Mouse (Mus musculus) limb, embryonic 12.5 days (tissue): ENCODE measurements around the gene Olfr1314. TPM values are rescaled to one million over a fixed set of nuclear protein-coding genes. Genes with fewer than 3 reads are reported as not detected.

Source experiments
- ATAC-seq: fragments of 200-750 bp; cut with Nextera tagmentation; 2 replicates; pipeline ENCODE4 v1.8.0; 2017; ENCODE audit warnings: low read depth, moderate TSS enrichment; ENCODE audit not compliant: insufficient number of reproducible peaks, insufficient read depth, low FRiP score, low TSS enrichment
- H3K27ac ChIP-seq: fragments of 300-500 bp; sonication (generic); 2 replicates; pipeline ENCODE4 v1.5.1; 2016; ENCODE audit warnings: mild to moderate bottlenecking, moderate library complexity
- H3K27me3 ChIP-seq: fragments of 300-500 bp; sonication (generic); 2 replicates; pipeline ENCODE4 v1.6.1; 2016; ENCODE audit warnings: mild to moderate bottlenecking, moderate library complexity
- H3K36me3 ChIP-seq: fragments of 300-500 bp; sonication (generic); 2 replicates; pipeline ENCODE4 v1.6.1; 2016; ENCODE audit warnings: mild to moderate bottlenecking, moderate library complexity
- H3K4me1 ChIP-seq: fragments of 300-500 bp; sonication (generic); replicated peaks from 2 replicates; pipeline ENCODE4 v1.6.1; 2016
- H3K4me2 ChIP-seq: fragments of 300-500 bp; sonication (generic); 2 replicates; pipeline ENCODE4 v1.6.1; 2016; ENCODE audit warnings: mild to moderate bottlenecking, moderate library complexity
- H3K4me3 ChIP-seq: fragments of 300-500 bp; sonication (generic); replicated peaks from 2 replicates; pipeline ENCODE4 v1.5.1; 2016; ENCODE audit warnings: mild to moderate bottlenecking
- H3K9ac ChIP-seq: fragments of 300-500 bp; sonication (generic); replicated peaks from 2 replicates; pipeline ENCODE4 v1.6.1; 2016; ENCODE audit warnings: mild to moderate bottlenecking, moderate library complexity
- H3K9me3 ChIP-seq: fragments of 300-500 bp; sonication (generic); 2 replicates; pipeline ENCODE4 v1.6.1; 2016; ENCODE audit warnings: mild to moderate bottlenecking, moderate library complexity
- WGBS: fragments of 180-500 bp; shearing (Covaris S2); methylation state at CpG from one replicate; pipeline ENCODE4 v1.1.7; 2016; 5-methylcytosine and 5-hydroxymethylcytosine counted together
- polyA plus RNA-seq: library from polyadenylated mRNA; unstranded; fragments of >200 nt; fragmentation: Nextera tagmentation; extraction: Ambion mirVana; gene quantifications from 2 replicates; pipeline ENCODE4 v1.2.1, GENCODE M21; 2016

Gene Olfr1314
- polyA plus RNA-seq: not detected in 2 replicates

GRCm38 (mm10) chr2:112096681-112097080, at the start of gene Olfr1314:
Gene Olfr1314, minus strand, starts transcription at chr2:112096781.
- H3K4me1 ChIP-seq: no peaks in the 10 kb centered on the region
- ATAC-seq: no peak

GRCm38 (mm10) chr2:112140029-112140428, 43.4 kb upstream of the Olfr1314 start, which contains the start of gene Olfr1317:
Gene Olfr1317, plus strand, starts transcription at chr2:112140329.
- Histone ChIP-seq H3K4me1 (no peaks in the 10 kb centered on the region), H3K27me3 (no peaks in the 10 kb centered on the region), H3K36me3 (no peaks in the 10 kb centered on the region), H3K4me3 (no peak within 1 kb of the TSS), H3K4me2 (no peak within 1 kb of the TSS), H3K9ac (no peak within 1 kb of the TSS), H3K27ac (no peak within 1 kb of the TSS), H3K9me3 (no peaks in the 10 kb centered on the region)
- 77% methylated on average over 2 of the region's 2 CpGs for WGBS
- no peak for ATAC-seq

More at GRCm38 (mm10) chr2:112096681-112097080, at the start of gene Olfr1314:
- no peak within 1 kb of the TSS for H3K9ac ChIP-seq
- H3K4me3 ChIP-seq: no peak within 1 kb of the TSS
- no peaks in the 10 kb centered on the region for H3K36me3 ChIP-seq
- H3K27me3 ChIP-seq: no peaks in the 10 kb centered on the region
- H3K4me2 ChIP-seq: no peak within 1 kb of the TSS
- H3K27ac ChIP-seq: no peak within 1 kb of the TSS
- H3K9me3 ChIP-seq: no peaks in the 10 kb centered on the region

GRCm38 (mm10) chr2:112134877-112135276, 38.3 kb upstream of the Olfr1314 start, which contains the start of gene Olfr1316:
Gene Olfr1316, minus strand, starts transcription at chr2:112134977.
- H3K36me3 ChIP-seq: no peaks in the 10 kb centered on the region
- WGBS: 87% methylated on average over 2 of the region's 2 CpGs
- no peak within 1 kb of the TSS for H3K4me2 ChIP-seq
- no peaks in the 10 kb centered on the region for H3K9me3 ChIP-seq
- H3K4me1 ChIP-seq: no peaks in the 10 kb centered on the region
- no peak within 1 kb of the TSS for H3K4me3 ChIP-seq
- ATAC-seq: no peak
- no peaks in the 10 kb centered on the region for H3K27me3 ChIP-seq
- no peak within 1 kb of the TSS for H3K27ac ChIP-seq
- H3K9ac ChIP-seq: no peak within 1 kb of the TSS

- no peak for ATAC-seq
- H3K27me3 ChIP-seq: no peaks in the 10 kb centered on the region
- H3K9me3 ChIP-seq: no peaks in the 10 kb centered on the region
- WGBS: 73% methylated on average over 1 of the region's 1 CpGs
- H3K4me2 ChIP-seq: no peak within 1 kb of the TSS
- H3K4me3 ChIP-seq: no peak within 1 kb of the TSS
- no peak within 1 kb of the TSS for H3K27ac ChIP-seq
- H3K4me1 ChIP-seq: no peaks in the 10 kb centered on the region
- H3K36me3 ChIP-seq: no peaks in the 10 kb centered on the region
- H3K9ac ChIP-seq: no peak within 1 kb of the TSS
Observed at GRCm38 (mm10) chr2:112115340-112115739, 18.8 kb upstream of the Olfr1314 start, which contains the start of gene Olfr1315-ps1. Gene Olfr1315-ps1, minus strand, starts transcription at chr2:112115440.

- no peak for ATAC-seq
- Histone ChIP-seq H3K4me1 (no peaks in the 10 kb centered on the region), H3K27ac (no peak within 1 kb of the TSS), H3K4me2 (no peak within 1 kb of the TSS), H3K9me3 (no peaks in the 10 kb centered on the region), H3K9ac (no peak within 1 kb of the TSS), H3K4me3 (no peak within 1 kb of the TSS), H3K27me3 (no peaks in the 10 kb centered on the region), H3K36me3 (no peaks in the 10 kb centered on the region)
Observed at GRCm38 (mm10) chr2:112077743-112078142, 18.8 kb downstream of the Olfr1314 start, which contains the start of gene Olfr1313. Gene Olfr1313, minus strand, starts transcription at chr2:112077843.

GRCm38 (mm10) chr2:112050138-112050537, 46.4 kb downstream of the Olfr1314 start, which contains the start of gene Olfr1312:
Gene Olfr1312, minus strand, starts transcription at chr2:112050238.
- Histone ChIP-seq H3K4me2 (no peak within 1 kb of the TSS), H3K4me3 (no peak within 1 kb of the TSS), H3K36me3 (no peaks in the 10 kb centered on the region), H3K27me3 (no peaks in the 10 kb centered on the region), H3K27ac (no peak within 1 kb of the TSS), H3K4me1 (no peaks in the 10 kb centered on the region), H3K9me3 (no peaks in the 10 kb centered on the region), H3K9ac (no peak within 1 kb of the TSS)
- ATAC-seq: no peak
- WGBS: 40% methylated on average over 1 of the region's 1 CpGs

Other genes starting within 250 kb of the Olfr1314 start
- not detected in 2 replicates for gene Olfr1305, start 219.6 kb downstream of the Olfr1314 start, polyA plus RNA-seq
- not detected in 2 replicates for gene Olfr1306, start 180.5 kb downstream of the Olfr1314 start, polyA plus RNA-seq
- gene Olfr1307, start 147.3 kb downstream of the Olfr1314 start, polyA plus RNA-seq: not detected in 2 replicates
- not detected in 2 replicates for gene Olfr1308, start 131.8 kb downstream of the Olfr1314 start, polyA plus RNA-seq
- gene Olfr1309, start 106.5 kb downstream of the Olfr1314 start, polyA plus RNA-seq: not detected in 2 replicates
- not detected in 2 replicates for gene Olfr1310, start 84.1 kb downstream of the Olfr1314 start, polyA plus RNA-seq
- not detected in 2 replicates for gene Olfr1311, start 72.4 kb downstream of the Olfr1314 start, polyA plus RNA-seq
- not detected in 2 replicates for gene Olfr1312, start 46.5 kb downstream of the Olfr1314 start, polyA plus RNA-seq
- gene Olfr1313, start 18.9 kb downstream of the Olfr1314 start, polyA plus RNA-seq: not detected in 2 replicates
- not detected in 2 replicates for gene Olfr1315-ps1, start 18.7 kb upstream of the Olfr1314 start, polyA plus RNA-seq
- gene Olfr1316, start 38.2 kb upstream of the Olfr1314 start, polyA plus RNA-seq: not detected in 2 replicates
- not detected in 2 replicates for gene Olfr1317, start 43.5 kb upstream of the Olfr1314 start, polyA plus RNA-seq
- not detected in 2 replicates for gene Olfr1318, start 57.4 kb upstream of the Olfr1314 start, polyA plus RNA-seq
- 12.9 and 14.0 TPM in 2 replicates for gene Lpcat4, start 142.7 kb upstream of the Olfr1314 start, polyA plus RNA-seq
- gene Nutm1, start 162.5 kb upstream of the Olfr1314 start, polyA plus RNA-seq: 0.10 TPM in 2 replicates
- gene Nop10, start 165.1 kb upstream of the Olfr1314 start, polyA plus RNA-seq: 170 and 181 TPM in 2 replicates
- gene Slc12a6, start 169.0 kb upstream of the Olfr1314 start, polyA plus RNA-seq: 10.6 and 11.4 TPM in 2 replicates
- not detected in 2 replicates for gene Gm21985, start 169.5 kb upstream of the Olfr1314 start, polyA plus RNA-seq